Mouse (Mus musculus) testis, adult 2 months (tissue): ENCODE results near the gene Hnf4a.

Experiments
- CTCF ChIP-seq: fragments of 200-500 bp; IDR thresholded peaks from 2 replicates; pipeline ENCODE4 v1.5.1; 2012; ENCODE audit warnings: low read depth, mild to moderate bottlenecking, inconsistent platforms, low read length, moderate library complexity; ENCODE audit not compliant: control insufficient read depth, insufficient read depth, insufficient replicate concordance
- POLR2A ChIP-seq: fragments of 200-500 bp; IDR thresholded peaks from 2 replicates; pipeline ENCODE4 v1.6.1; 2012; ENCODE audit warnings: low read depth, mild to moderate bottlenecking, inconsistent platforms, low read length, moderate library complexity; ENCODE audit not compliant: control insufficient read depth

DNA sequence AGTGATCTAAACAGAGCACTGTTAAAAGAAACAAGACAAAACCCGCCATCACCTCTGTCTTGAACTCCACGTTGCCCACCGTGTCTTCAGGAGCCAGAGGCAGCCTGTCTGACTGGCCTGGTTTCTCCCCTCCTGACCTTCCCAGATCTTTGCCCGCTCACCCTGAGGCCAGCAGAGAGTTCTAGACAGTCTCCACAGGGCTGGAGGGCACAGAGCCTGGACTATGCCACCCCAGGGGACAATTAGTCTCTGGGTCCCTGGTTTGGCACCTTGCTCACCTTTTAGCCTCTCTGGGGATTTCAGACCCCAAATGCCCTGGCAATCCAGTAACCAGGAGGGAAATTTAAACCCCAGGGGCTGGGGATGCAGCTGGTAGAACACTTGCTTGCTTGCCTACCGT, 30.8 kb downstream of the Hnf4a start:
- TF ChIP-seq CTCF (no peak), POLR2A (no peak)
